Mouse (Mus musculus) heart, adult 2 months (tissue): ENCODE data around the gene Gm5640.
"Not testable (repeated sequence)": the region's sequence is repeated elsewhere in the genome, so short reads cannot be mapped to it uniquely, and the experiment has no call there.

Experiments
- CTCF ChIP-seq: fragments of 200-600 bp; IDR thresholded peaks from 2 replicates; pipeline ENCODE4 v1.8.1; 2022; ENCODE audit warnings: antibody characterized with exemption, mild to moderate bottlenecking, moderate library complexity
- EP300 ChIP-seq: fragments of 200-500 bp; IDR thresholded peaks from 2 replicates; pipeline ENCODE4 v1.6.1; 2011; ENCODE audit warnings: low read depth, low read length, control low read depth; ENCODE audit not compliant: insufficient read depth

- TF ChIP-seq EP300, CTCF: not testable (repeated sequence)
Measured at GRCm38 (mm10) chrX:74646393-74646792, 958 bp upstream of the Gm5640 start.
